ENCODE assay signal across 8 mouse cellular contexts in genomic region chr2:180455723-180456698, GRCm38 (mm10). TPM values are rescaled to one million over a fixed set of nuclear protein-coding genes. Genes with fewer than 3 reads are reported as not detected.
A peak's percentile ranks its signal among the peaks of the same experiment; 100 is the strongest.
DNase-seq lines count a peak whose midpoint lies in the region; ATAC-seq and TF ChIP-seq lines count a peak whose summit lies in the region.

TSS of gene Slco4a1 (plus strand) at chr2:180456245.

- H3K4me3 ChIP-seq in cerebellum, adult 2 months (replicated peaks; ENCODE audit: insufficient read depth, low read depth, low read length): peak within 1 kb of the TSS; percentile 78
- peak within 1 kb of the TSS; percentile 52 for H3K4me3 ChIP-seq in hindbrain, embryonic 11.5 days (ENCODE audit: low read depth, low read length)

- no peak for TF ChIP-seq CTCF in cerebellum, adult 2 months (IDR thresholded peaks at IDR 0.05; ENCODE audit: borderline replicate concordance, insufficient read depth, low read depth, low read length)

- peak; percentile 53 for DNase-seq in MEL-GATA-1-ER (ENCODE audit: extremely low read depth, low read depth)
- peak; percentile 91 to 92 for DNase-seq in cerebellum, adult 2 months
- peak; percentile 44 to 63 for DNase-seq in frontal cortex, postnatal 10 days (ENCODE audit: low spot score in 2 of 2)
- peak; percentile 90 for DNase-seq in hindbrain, embryonic 11.5 days (ENCODE audit: low spot score)
- peak; percentile 43 to 49 for DNase-seq in layer of hippocampus, postnatal 25 days (ENCODE audit: extremely low spot score in 1 of 2, low spot score in 1 of 2)
- peak; percentile 91 for DNase-seq in lung, postnatal 25 days (ENCODE audit: low spot score)
- DNase-seq in retina, adult 2 months (ENCODE audit: low read depth, low spot score): peak; percentile 83
- DNase-seq in thymus, postnatal 25 days: peak; percentile 93

- peak; percentile 96 for ATAC-seq in hindbrain, embryonic 11.5 days (ENCODE audit: low FRiP score)

- H3K4me2 ChIP-seq in hindbrain, embryonic 11.5 days (replicated peaks; ENCODE audit: low read depth, low read length): peak within 1 kb of the TSS; percentile 96

- peak within 1 kb of the TSS; percentile 45 for H3K9ac ChIP-seq in hindbrain, embryonic 11.5 days (ENCODE audit: low read depth, low read length)

- H3K27ac ChIP-seq in cerebellum, adult 2 months (ENCODE audit: insufficient read depth, low read length): no peak within 1 kb of the TSS
- H3K27ac ChIP-seq in hindbrain, embryonic 11.5 days (ENCODE audit: low read depth, low read length): no peak within 1 kb of the TSS; the same call in 1 of the 2 replicates

- H3K4me1 ChIP-seq in cerebellum, adult 2 months (ENCODE audit: control insufficient read depth, insufficient read depth, low read length): no peaks in the 10 kb centered on the region
- peaks cover 4% of the 10 kb centered on the region for H3K4me1 ChIP-seq in hindbrain, embryonic 11.5 days (replicated peaks; ENCODE audit: control insufficient read depth, insufficient read depth, low read length)

- TF ChIP-seq POLR2A in cerebellum, adult 2 months (IDR thresholded peaks at IDR 0.05; ENCODE audit: borderline replicate concordance, insufficient read depth, low read length): peak; percentile 62

- WGBS in cerebellum, adult 2 months: 3% methylated on average over 65 of the region's 65 CpGs
- WGBS in hindbrain, embryonic 11.5 days: 2% methylated on average over 62 of the region's 65 CpGs

- H3K27me3 ChIP-seq in cerebellum, adult 2 months (ENCODE audit: control insufficient read depth, insufficient read depth, low read length): no peaks in the 10 kb centered on the region
- H3K27me3 ChIP-seq in hindbrain, embryonic 11.5 days (ENCODE audit: control insufficient read depth, insufficient read depth, low read length): peaks cover 11% of the 10 kb centered on the region

- no peaks in the 10 kb centered on the region for H3K9me3 ChIP-seq in hindbrain, embryonic 11.5 days (ENCODE audit: control insufficient read depth, low read length)

- no peaks in the 10 kb centered on the region for H3K36me3 ChIP-seq in hindbrain, embryonic 11.5 days (ENCODE audit: control insufficient read depth, insufficient read depth, low read length)

RNA-seq across cellular contexts. Expression of gene Slco4a1, which starts in this region (rescaled TPM):
- polyA plus RNA-seq in cerebellum, adult 2 months (2012; rRNA removed): 18.6 and 25.3 TPM in 2 replicates
- 3.3 and 3.9 TPM in 2 replicates for polyA plus RNA-seq in hindbrain, embryonic 11.5 days (2014; fragmentation: Nextera tagmentation; extraction: Ambion mirVana)
- 1 to 10 TPM in 1 of 2 experiments, under 1 TPM in 1; 0.96 to 1.2 TPM for total RNA-seq in layer of hippocampus, postnatal 25 days (2021)
